8 mouse cellular contexts compared by ENCODE assay signal in genomic region chr9:46015081-46015551, GRCm38 (mm10). TPM values are rescaled to one million over a fixed set of nuclear protein-coding genes. Genes with fewer than 3 reads are reported as not detected.
A peak's percentile ranks its signal among the peaks of the same experiment; 100 is the strongest.
DNase-seq lines count a peak whose midpoint lies in the region; ATAC-seq and TF ChIP-seq lines count a peak whose summit lies in the region.

No protein-coding gene starts in this region.

- H3K4me1 ChIP-seq in hindbrain, postnatal 0 days (ENCODE audit: insufficient read depth, low read length) = peaks cover 26% of the 10 kb centered on the region
- peaks cover 13 to 35% of the 10 kb centered on the region in 2 experiments for H3K4me1 ChIP-seq in liver, embryonic 14.5 days (replicated peaks; ENCODE audit: control insufficient read depth in 2 of 2, insufficient read depth in 2 of 2, low read length in 1 of 2)
- peaks cover 57% of the 10 kb centered on the region for H3K4me1 ChIP-seq in neural tube, embryonic 15.5 days

- no peaks in the 10 kb centered on the region for H3K36me3 ChIP-seq in hindbrain, postnatal 0 days (ENCODE audit: insufficient read depth, low read length)
- H3K36me3 ChIP-seq in liver, embryonic 14.5 days (replicated peaks; ENCODE audit: control insufficient read depth, insufficient read depth, low read depth) = no peaks in the 10 kb centered on the region; the same call in 1 of the 2 replicates
- no peaks in the 10 kb centered on the region for H3K36me3 ChIP-seq in neural tube, embryonic 15.5 days

- 19% methylated on average over 8 of the region's 8 CpGs for WGBS in hindbrain, postnatal 0 days
- WGBS in liver, embryonic 14.5 days (ENCODE audit: insufficient replicate concordance) = 14% methylated on average over 8 of the region's 8 CpGs
- WGBS in neural tube, embryonic 15.5 days = 30% methylated on average over 8 of the region's 8 CpGs

- no peak for ATAC-seq in hindbrain, postnatal 0 days
- 0 out of 2 replicates have a peak, but pooled peaks have one; percentile 9 for ATAC-seq in liver, embryonic 14.5 days (ENCODE audit: insufficient read depth)
- no peak for ATAC-seq in neural tube, embryonic 15.5 days (ENCODE audit: low FRiP score)

- no peak for TF ChIP-seq EP300 in liver, embryonic 14.5 days (IDR thresholded peaks at IDR 0.05; ENCODE audit: low read depth)

- no peak overlapping the region for H3K9ac ChIP-seq in hindbrain, postnatal 0 days (replicated peaks; ENCODE audit: low read length)
- H3K9ac ChIP-seq in liver, embryonic 14.5 days (replicated peaks) = 0 out of 2 replicates have a peak overlapping the region, but pooled peaks have one; percentile 4
- H3K9ac ChIP-seq in neural tube, embryonic 15.5 days (replicated peaks) = 0 out of 2 replicates have a peak overlapping the region, but pooled peaks have one; percentile 26

- H3K4me2 ChIP-seq in hindbrain, postnatal 0 days (ENCODE audit: low read depth, low read length) = peak overlapping the region; percentile 86
- peak overlapping the region; percentile 78 for H3K4me2 ChIP-seq in liver, embryonic 14.5 days (ENCODE audit: low read depth)
- peak overlapping the region; percentile 77 for H3K4me2 ChIP-seq in neural tube, embryonic 15.5 days

- intact Hi-C loops in left cerebral cortex, adult 2 months (cut with DNase I) = no loop called here
- intact Hi-C loops in left cerebral cortex, postnatal 10 days (cut with DNase I) = loop anchor here (10.0 kb wide), 1 partner anchor 70 kb away; no protein-coding TSS in a partner anchor

- DNase-seq in left cerebral cortex, adult 2 months (ENCODE audit: extremely low spot score in 1 of 2, low spot score in 2 of 2) = peak; percentile 35 to 39
- DNase-seq in left cerebral cortex, postnatal 10 days (ENCODE audit: extremely low spot score in 1 of 2, low spot score in 2 of 2) = no peak
- DNase-seq in cerebellum, adult 9-11 months = peak; percentile 62
- DNase-seq in gastrocnemius, postnatal 10 days = peak; percentile 25
- DNase-seq in hindbrain, postnatal 0 days (ENCODE audit: low spot score) = peak; percentile 43
- no peak for DNase-seq in liver, embryonic 14.5 days (ENCODE audit: low read depth in 3 of 3, low spot score in 3 of 3)
- no peak for DNase-seq in thymus, postnatal 14 days

- TF ChIP-seq CTCF in left cerebral cortex, adult 2 months (IDR thresholded peaks at IDR 0.05) = no peak
- no peak for TF ChIP-seq CTCF in hindbrain, postnatal 0 days (IDR thresholded peaks at IDR 0.05; ENCODE audit: low read depth)
- TF ChIP-seq CTCF in liver, embryonic 14.5 days (IDR thresholded peaks at IDR 0.05; ENCODE audit: low read depth) = no peak

- no peaks in the 10 kb centered on the region for H3K9me3 ChIP-seq in hindbrain, postnatal 0 days (ENCODE audit: low read length)
- H3K9me3 ChIP-seq in liver, embryonic 14.5 days (ENCODE audit: control insufficient read depth, low read length) = no peaks in the 10 kb centered on the region
- H3K9me3 ChIP-seq in neural tube, embryonic 15.5 days (replicated peaks) = no peaks in the 10 kb centered on the region

- no peaks in the 10 kb centered on the region for H3K27me3 ChIP-seq in hindbrain, postnatal 0 days (ENCODE audit: insufficient read depth, low read length)
- no peaks in the 10 kb centered on the region for H3K27me3 ChIP-seq in liver, embryonic 14.5 days (ENCODE audit: control insufficient read depth, insufficient read depth, low read length)
- H3K27me3 ChIP-seq in neural tube, embryonic 15.5 days (replicated peaks) = no peaks in the 10 kb centered on the region

- peak overlapping the region; percentile 96 for H3K4me3 ChIP-seq in left cerebral cortex, adult 2 months
- H3K4me3 ChIP-seq in hindbrain, postnatal 0 days (ENCODE audit: low read length) = peak overlapping the region; percentile 95; the same call in 1 of the 2 replicates
- H3K4me3 ChIP-seq in liver, embryonic 14.5 days (ENCODE audit: insufficient read depth in 1 of 2, low read depth in 2 of 2, low read length in 2 of 2) = peak overlapping the region in 1 of 2 experiments; percentile 7; a peak in 1 of 4 replicates
- peak overlapping the region; percentile 97 for H3K4me3 ChIP-seq in neural tube, embryonic 15.5 days (replicated peaks)

- peak overlapping the region; percentile 84 for H3K27ac ChIP-seq in left cerebral cortex, adult 2 months
- H3K27ac ChIP-seq in hindbrain, postnatal 0 days = peak overlapping the region; percentile 23; the same call in 1 of the 2 replicates
- H3K27ac ChIP-seq in liver, embryonic 14.5 days = peak overlapping the region; percentile 40
- H3K27ac ChIP-seq in neural tube, embryonic 15.5 days (replicated peaks) = peak overlapping the region; percentile 67

RNA-seq across cellular contexts. Expression of gene Sik3, which starts 2.5 kb away (rescaled TPM):
- 100 to 1,000 TPM; 122 to 127 TPM for total RNA-seq in left cerebral cortex, adult 2 months (2021)
- 10 to 100 TPM; 77.0 to 82.3 TPM for total RNA-seq in left cerebral cortex, postnatal 10 days (2021)
- total RNA-seq in gastrocnemius, postnatal 10 days (2021) = 10 to 100 TPM; 52.7 to 52.9 TPM
- total RNA-seq in hindbrain, postnatal 0 days (2014; rRNA removed) = 32.3 and 37.1 TPM in 2 replicates
- polyA plus RNA-seq in hindbrain, postnatal 0 days (2015; fragmentation: Nextera tagmentation; extraction: Ambion mirVana) = 12.5 and 12.6 TPM in 2 replicates
- polyA plus RNA-seq in liver, embryonic 14.5 days (2012; rRNA removed) = 3.0 and 4.1 TPM in 2 replicates
- 2.1 and 2.4 TPM in 2 replicates for polyA plus RNA-seq in liver, embryonic 14.5 days (2014; fragmentation: Nextera tagmentation; extraction: Ambion mirVana)
- 9.5 and 9.9 TPM in 2 replicates for polyA plus RNA-seq in neural tube, embryonic 15.5 days (2015; fragmentation: Nextera tagmentation; extraction: Ambion mirVana)

RNA-seq across cellular contexts. Expression of gene Pafah1b2, which starts 2.6 kb away (rescaled TPM):
- total RNA-seq in left cerebral cortex, adult 2 months (2021) = 100 to 1,000 TPM; 193 to 215 TPM
- total RNA-seq in left cerebral cortex, postnatal 10 days (2021) = 100 to 1,000 TPM; 223 to 224 TPM
- total RNA-seq in gastrocnemius, postnatal 10 days (2021) = 10 to 100 TPM; 62.5 to 73.1 TPM
- total RNA-seq in hindbrain, postnatal 0 days (2014; rRNA removed) = 137 and 186 TPM in 2 replicates
- 222 and 243 TPM in 2 replicates for polyA plus RNA-seq in hindbrain, postnatal 0 days (2015; fragmentation: Nextera tagmentation; extraction: Ambion mirVana)
- polyA plus RNA-seq in liver, embryonic 14.5 days (2012; rRNA removed) = 13.2 and 23.1 TPM in 2 replicates
- polyA plus RNA-seq in liver, embryonic 14.5 days (2014; fragmentation: Nextera tagmentation; extraction: Ambion mirVana) = 59.6 and 65.6 TPM in 2 replicates
- 250 and 251 TPM in 2 replicates for polyA plus RNA-seq in neural tube, embryonic 15.5 days (2015; fragmentation: Nextera tagmentation; extraction: Ambion mirVana)

Comparison
In these comparisons a context has a peak if more than half of its experiments do, and no peak if none do; other contexts are left out.
1. DNase-seq: peak in left cerebral cortex, adult 2 months (2 of 2), cerebellum, adult 9-11 months (single experiment), gastrocnemius, postnatal 10 days (single experiment) and hindbrain, postnatal 0 days (single experiment); none in left cerebral cortex, postnatal 10 days (0 of 2), liver, embryonic 14.5 days (0 of 3) and thymus, postnatal 14 days (single experiment).
2. H3K27ac ChIP-seq: peak in every context shown above with its lines; median percentile 84 in left cerebral cortex, adult 2 months; 67 in neural tube, embryonic 15.5 days; 40 in liver, embryonic 14.5 days; 23 in hindbrain, postnatal 0 days.
3. Peak in every context shown above with its lines, with median percentiles within 50 percentile points of each other: H3K4me2 ChIP-seq.